Mouse (Mus musculus) erythroblast, embryonic 14.5 days (primary cell): ENCODE results near the gene Mgat3.

ENCODE experiments used
- GATA1 ChIP-seq: IDR thresholded peaks from 2 replicates; pipeline ENCODE4 v1.6.1; 2012; ENCODE audit warnings: low read length, inconsistent platforms, mixed read lengths
- TAL1 ChIP-seq: IDR thresholded peaks from 3 replicates; pipeline ENCODE4 v1.6.1; 2012; ENCODE audit warnings: low read length, inconsistent platforms, mixed read lengths

- no peak for TF ChIP-seq GATA1
- no peak for TF ChIP-seq TAL1
Observed at GRCm38 (mm10) chr15:80228071-80228800, 54.7 kb downstream of the Mgat3 start.
